ENCODE assay signal across 9 mouse cellular contexts in genomic region chr12:111425789-111426460, GRCm38 (mm10). TPM values are rescaled to one million over a fixed set of nuclear protein-coding genes. Genes with fewer than 3 reads are reported as not detected.
DNase-seq lines count a peak whose midpoint lies in the region; ATAC-seq and TF ChIP-seq lines count a peak whose summit lies in the region.
"Had no signal": no experiment of that assay in that cellular context is flagged by ENCODE, and none has a peak within 500 bp of the region (broad histone marks: within the 10 kb centered on the region; RNA-seq: fewer than 3 reads in every experiment).

No protein-coding gene starts in this region.

- no peak for TF ChIP-seq POLR2A in CH12.LX (IDR thresholded peaks at IDR 0.05; ENCODE audit: low read depth, low read length)
- TF ChIP-seq POLR2A in lung, adult 2 months (IDR thresholded peaks at IDR 0.05; ENCODE audit: borderline replicate concordance, extremely low read depth, low read depth, low read length): no peak
- TF ChIP-seq POLR2A in olfactory bulb, adult 2 months (IDR thresholded peaks at IDR 0.05; ENCODE audit: insufficient read depth, low read depth, low read length): no peak

- DNase-seq in CH12.LX (ENCODE audit: extremely low read depth): peak; percentile 76
- DNase-seq in heart, postnatal 4 days: peak; percentile 98
- peak; percentile 79 to 93 for DNase-seq in layer of hippocampus, adult 8-10 months (ENCODE audit: low spot score in 2 of 2)
- peak; percentile 97 for DNase-seq in lung, adult 2 months
- peak; percentile 82 for DNase-seq in thymus, postnatal 0 days (ENCODE audit: low spot score)

- TF ChIP-seq EP300 in CH12.LX (IDR thresholded peaks at IDR 0.05; ENCODE audit: low read length): no peak

- ATAC-seq in cerebellum, adult (ENCODE audit: insufficient number of reproducible peaks, low FRiP score, low TSS enrichment): peak; percentile 77
- ATAC-seq in forebrain, embryonic 15.5 days (replicated peaks): peak; percentile 67

- H3K36me3 ChIP-seq in CH12.LX (replicated peaks in 1 of 2; ENCODE audit: control insufficient read depth in 1 of 2, insufficient read depth in 1 of 2, low read length in 1 of 2): no peaks in the 10 kb centered on the region
- H3K36me3 ChIP-seq in forebrain, embryonic 15.5 days: no peaks in the 10 kb centered on the region

- dilution Hi-C loops in CH12.LX (cut with MboI; ENCODE audit: extremely low pct_ligation_motif_present, extremely low pct_unique_long_range_greater_than_20kb, low sequenced_read_pairs): no loop called here

- no peak overlapping the region for H3K9ac ChIP-seq in CH12.LX (ENCODE audit: insufficient read depth, low read depth)
- H3K9ac ChIP-seq in forebrain, embryonic 15.5 days (replicated peaks): no peak overlapping the region

- 15% methylated on average over 29 of the region's 29 CpGs for WGBS in forebrain, embryonic 15.5 days
- WGBS in lung, adult 2 months: 20% methylated on average over 29 of the region's 29 CpGs
- 13% methylated on average over 29 of the region's 29 CpGs for WGBS in olfactory bulb, adult 2 months

- peaks cover 16% of the 10 kb centered on the region for H3K9me3 ChIP-seq in CH12.LX (replicated peaks; ENCODE audit: low read length)
- H3K9me3 ChIP-seq in forebrain, embryonic 15.5 days: no peaks in the 10 kb centered on the region

- peak; percentile 59 to 99 for TF ChIP-seq CTCF in CH12.LX (conservative IDR thresholded peaks at IDR 0.05 in 1 of 2, IDR thresholded peaks at IDR 0.05 in 1 of 2; ENCODE audit: low read depth in 2 of 2, low read length in 2 of 2)
- TF ChIP-seq CTCF in lung, adult 2 months (IDR thresholded peaks at IDR 0.05; ENCODE audit: insufficient read depth, low read length): peak; percentile 93
- TF ChIP-seq CTCF in olfactory bulb, adult 2 months (IDR thresholded peaks at IDR 0.05; ENCODE audit: insufficient read depth, low read depth, low read length): peak; percentile 92

- in situ Hi-C loops in CH12.LX (cut with MboI; ENCODE audit: low pct_ligation_motif_present, low pct_unique_long_range_greater_than_20kb, low sequenced_read_pairs): loop anchor here (5.0 kb wide), 1 partner anchor 36 kb away; no protein-coding TSS in a partner anchor

- TF ChIP-seq RAD21 in CH12.LX (IDR thresholded peaks at IDR 0.05; ENCODE audit: low read depth, low read length): peak; percentile 96

- H3K27me3 ChIP-seq in CH12.LX (replicated peaks): peaks cover 68% of the 10 kb centered on the region
- peaks cover 77% of the 10 kb centered on the region for H3K27me3 ChIP-seq in forebrain, embryonic 15.5 days

- H3K4me1 ChIP-seq in CH12.LX (ENCODE audit: control insufficient read depth in 1 of 2, insufficient read depth in 2 of 2): peaks cover 7 to 35% of the 10 kb centered on the region in 2 experiments
- H3K4me1 ChIP-seq in forebrain, embryonic 15.5 days: peaks cover 41% of the 10 kb centered on the region
- H3K4me1 ChIP-seq in lung, adult 2 months (ENCODE audit: control insufficient read depth, insufficient read depth, low read length): peaks cover 10% of the 10 kb centered on the region
- peaks cover 40% of the 10 kb centered on the region for H3K4me1 ChIP-seq in olfactory bulb, adult 2 months (ENCODE audit: control insufficient read depth, insufficient read depth, low read length)

- H3K79me2 ChIP-seq in CH12.LX (replicated peaks; ENCODE audit: control insufficient read depth, extremely low read depth, insufficient read depth, poor library complexity, severe bottlenecking): no peaks in the 10 kb centered on the region

- peak overlapping the region; percentile 25; the same call in 1 of the 2 replicates for H3K4me2 ChIP-seq in CH12.LX (ENCODE audit: insufficient read depth, low read depth, poor library complexity, severe bottlenecking)
- H3K4me2 ChIP-seq in forebrain, embryonic 15.5 days (replicated peaks): peak overlapping the region; percentile 27; the same call in 1 of the 2 replicates

- H3K27ac ChIP-seq in CH12.LX (ENCODE audit: insufficient read depth, low read depth): no peak overlapping the region
- H3K27ac ChIP-seq in forebrain, embryonic 15.5 days (replicated peaks): no peak overlapping the region
- no peak overlapping the region for H3K27ac ChIP-seq in olfactory bulb, adult 2 months (ENCODE audit: insufficient read depth, low read depth, low read length)

- H3K4me3 ChIP-seq in CH12.LX (replicated peaks in 1 of 3; ENCODE audit: low read depth in 2 of 3, low read length in 2 of 3, poor library complexity in 1 of 3): no peak overlapping the region
- no peak overlapping the region for H3K4me3 ChIP-seq in forebrain, embryonic 15.5 days
- H3K4me3 ChIP-seq in lung, adult 2 months (replicated peaks; ENCODE audit: extremely low read depth, low read depth, low read length): no peak overlapping the region
- no peak overlapping the region for H3K4me3 ChIP-seq in olfactory bulb, adult 2 months (ENCODE audit: insufficient read depth, low read depth, low read length)
- H3K4me3 ChIP-seq: erythroblast, embryonic 14.5 days had no signal

TF ChIP-seq in CH12.LX, 34 proteins besides CTCF, POLR2A, EP300 and RAD21:
- TF ChIP-seq MAZ (IDR thresholded peaks at IDR 0.05; ENCODE audit: low read depth, low read length) (no peak), ZC3H11A (IDR thresholded peaks at IDR 0.05; ENCODE audit: low read depth, low read length) (peak; percentile 86), IRF4 (IDR thresholded peaks at IDR 0.05; ENCODE audit: low read depth, low read length) (0 out of 2 replicates have a peak, but pooled peaks have one; percentile 23), ETS1 (conservative IDR thresholded peaks at IDR 0.05; ENCODE audit: low read depth, low read length) (no peak), NRF1 (IDR thresholded peaks at IDR 0.05; ENCODE audit: low read depth, low read length) (peak; percentile 56), PAX5 (IDR thresholded peaks at IDR 0.05; ENCODE audit: low read length) (no peak), SMC3 (IDR thresholded peaks at IDR 0.05; ENCODE audit: low read depth, low read length) (peak; percentile 98)

RNA-seq across cellular contexts. Expression of gene Exoc3l4, which starts 9.1 kb away (rescaled TPM):
- total RNA-seq in CH12.LX (2012; rRNA removed) (0.29 and 0.85 TPM in 2 replicates), CH12.LX (2014; rRNA removed) (0.80 and 1.2 TPM in 2 replicates)
- polyA plus RNA-seq in CH12.LX (2012; ENCODE audit: insufficient read length, low read depth): 0.56 and 0.81 TPM in 2 replicates
- polyA plus RNA-seq in forebrain, embryonic 15.5 days (2015; fragmentation: Nextera tagmentation; extraction: Ambion mirVana): 1.7 and 2.0 TPM in 2 replicates
- 1 to 10 TPM; 7.3 to 8.7 TPM for total RNA-seq in heart, postnatal 4 days (2021)
- total RNA-seq in layer of hippocampus, adult 8-10 months (2022): 1 to 10 TPM; 5.0 to 7.7 (median 6.5) TPM
- polyA plus RNA-seq in lung, adult 2 months (2012; rRNA removed): 34.9 and 46.7 TPM in 2 replicates
- not detected in 2 replicates for polyA plus RNA-seq in olfactory bulb, adult 2 months (2012; ENCODE audit: insufficient read depth, insufficient read length, low replicate concordance, missing spikeins)
- polyA plus RNA-seq in thymus, postnatal 0 days (2015; fragmentation: Nextera tagmentation; extraction: Ambion mirVana): 25.3 and 33.2 TPM in 2 replicates

RNA-seq across cellular contexts. Expression of gene Tnfaip2, which starts 16.3 kb away (rescaled TPM):
- 0.93 and 1.0 TPM in 2 replicates for total RNA-seq in CH12.LX (2012; rRNA removed)
- 0.65 and 1.4 TPM in 2 replicates for total RNA-seq in CH12.LX (2014; rRNA removed)
- 2.5 and 2.6 TPM in 2 replicates for polyA plus RNA-seq in CH12.LX (2012; ENCODE audit: insufficient read length, low read depth)
- 0.51 and 1.1 TPM in 2 replicates for polyA plus RNA-seq in forebrain, embryonic 15.5 days (2015; fragmentation: Nextera tagmentation; extraction: Ambion mirVana)
- 10 to 100 TPM; 19.1 to 23.3 TPM for total RNA-seq in heart, postnatal 4 days (2021)
- total RNA-seq in layer of hippocampus, adult 8-10 months (2022): 1 to 10 TPM in 3 of 4 experiments, under 1 TPM in 1; 0.85 to 1.8 (median 1.4) TPM
- 31.7 and 43.6 TPM in 2 replicates for polyA plus RNA-seq in lung, adult 2 months (2012; rRNA removed)
- not detected in 2 replicates for polyA plus RNA-seq in olfactory bulb, adult 2 months (2012; ENCODE audit: insufficient read depth, insufficient read length, low replicate concordance, missing spikeins)
- polyA plus RNA-seq in thymus, postnatal 0 days (2015; fragmentation: Nextera tagmentation; extraction: Ambion mirVana): 9.0 and 9.1 TPM in 2 replicates

RNA-seq across cellular contexts. Expression of gene Lbhd2, which starts 19.3 kb away (rescaled TPM):
- not detected in 2 replicates for total RNA-seq in CH12.LX (2012; rRNA removed)
- not detected in 2 replicates for total RNA-seq in CH12.LX (2014; rRNA removed)
- not detected in 2 replicates for polyA plus RNA-seq in CH12.LX (2012; ENCODE audit: insufficient read length, low read depth)
- 1.6 and 2.2 TPM in 2 replicates for polyA plus RNA-seq in forebrain, embryonic 15.5 days (2015; fragmentation: Nextera tagmentation; extraction: Ambion mirVana)
- total RNA-seq in heart, postnatal 4 days (2021): not detected
- total RNA-seq in layer of hippocampus, adult 8-10 months (2022): 1 to 10 TPM in 2 of 4 experiments, under 1 TPM in 1, not detected in 1; 0.61 to 2.3 (median 1.3) TPM
- not detected in 2 replicates for polyA plus RNA-seq in lung, adult 2 months (2012; rRNA removed)
- polyA plus RNA-seq in olfactory bulb, adult 2 months (2012; ENCODE audit: insufficient read depth, insufficient read length, low replicate concordance, missing spikeins): not detected in 2 replicates
- 4.8 and 5.9 TPM in 2 replicates for polyA plus RNA-seq in thymus, postnatal 0 days (2015; fragmentation: Nextera tagmentation; extraction: Ambion mirVana)
- polyA plus RNA-seq: erythroblast, embryonic 14.5 days had no signal

RNA-seq across cellular contexts. Expression of gene Cdc42bpb, which starts 48.4 kb away (rescaled TPM):
- total RNA-seq in CH12.LX (2012; rRNA removed) (20.6 and 25.4 TPM in 2 replicates), CH12.LX (2014; rRNA removed) (12.9 and 16.7 TPM in 2 replicates)
- 22.9 and 29.7 TPM in 2 replicates for polyA plus RNA-seq in CH12.LX (2012; ENCODE audit: insufficient read length, low read depth)
- polyA plus RNA-seq in forebrain, embryonic 15.5 days (2015; fragmentation: Nextera tagmentation; extraction: Ambion mirVana): 33.9 and 35.5 TPM in 2 replicates
- 100 to 1,000 TPM; 112 to 116 TPM for total RNA-seq in heart, postnatal 4 days (2021)
- 100 to 1,000 TPM; 114 to 140 (median 119) TPM for total RNA-seq in layer of hippocampus, adult 8-10 months (2022)
- 305 and 359 TPM in 2 replicates for polyA plus RNA-seq in lung, adult 2 months (2012; rRNA removed)
- not detected in 2 replicates for polyA plus RNA-seq in olfactory bulb, adult 2 months (2012; ENCODE audit: insufficient read depth, insufficient read length, low replicate concordance, missing spikeins)
- polyA plus RNA-seq in thymus, postnatal 0 days (2015; fragmentation: Nextera tagmentation; extraction: Ambion mirVana): 4.3 and 4.9 TPM in 2 replicates

RNA-seq across cellular contexts. Expression of gene Gm266, which starts 59.7 kb away (rescaled TPM):
- total RNA-seq in CH12.LX (2012; rRNA removed) (not detected in 2 replicates), CH12.LX (2014; rRNA removed) (not detected in 2 replicates)
- polyA plus RNA-seq in CH12.LX (2012; ENCODE audit: insufficient read length, low read depth): not detected in 2 replicates
- polyA plus RNA-seq in forebrain, embryonic 15.5 days (2015; fragmentation: Nextera tagmentation; extraction: Ambion mirVana): 0.55 and 0.79 TPM in 2 replicates
- 1 to 10 TPM in 1 of 2 experiments, under 1 TPM in 1; 0.88 to 1.6 TPM for total RNA-seq in heart, postnatal 4 days (2021)
- 1 to 10 TPM; 3.6 to 6.6 (median 4.6) TPM for total RNA-seq in layer of hippocampus, adult 8-10 months (2022)
- polyA plus RNA-seq in lung, adult 2 months (2012; rRNA removed): 0.12 and 0.31 TPM in 2 replicates
- polyA plus RNA-seq in olfactory bulb, adult 2 months (2012; ENCODE audit: insufficient read depth, insufficient read length, low replicate concordance, missing spikeins): not detected in 2 replicates
- 20.6 and 21.1 TPM in 2 replicates for polyA plus RNA-seq in thymus, postnatal 0 days (2015; fragmentation: Nextera tagmentation; extraction: Ambion mirVana)
- polyA plus RNA-seq: erythroblast, embryonic 14.5 days had no signal
